Mouse (Mus musculus): ENCODE data around the gene Fto.

The Fto gene

GRCm38 (mm10) chr8:91563326-91563725, 250.0 kb downstream of the Fto start:
- DNase-seq (ENCODE audit: low spot score): no peak

GRCm38 (mm10) chr8:91565869-91566502, 252.7 kb downstream of the Fto start:
- DNase-seq (ENCODE audit: low spot score): peak; percentile 46

GRCm38 (mm10) chr8:91566503-91566869, 253.2 kb downstream of the Fto start:
- DNase-seq (ENCODE audit: low spot score): no peak

GRCm38 (mm10) chr8:91569874-91570273, 256.5 kb downstream of the Fto start:
- peak; percentile 20 for DNase-seq (ENCODE audit: low spot score)

GRCm38 (mm10) chr8:91570809-91571208, 257.5 kb downstream of the Fto start:
- no peak for DNase-seq (ENCODE audit: low spot score)

- no peak for DNase-seq (ENCODE audit: low spot score)
Observed at GRCm38 (mm10) chr8:91571978-91572377, 258.7 kb downstream of the Fto start.

GRCm38 (mm10) chr8:91572630-91573029, 259.3 kb downstream of the Fto start:
- no peak for DNase-seq (ENCODE audit: low spot score)

- peak; percentile 59 for DNase-seq (ENCODE audit: low spot score)
Observed at GRCm38 (mm10) chr8:91575576-91575975, 262.3 kb downstream of the Fto start.

GRCm38 (mm10) chr8:91576086-91576917, 263.0 kb downstream of the Fto start:
- peak; percentile 75 for DNase-seq (ENCODE audit: low spot score)

GRCm38 (mm10) chr8:91576918-91577241, 263.6 kb downstream of the Fto start:
- DNase-seq (ENCODE audit: low spot score): no peak

- no peak for DNase-seq (ENCODE audit: low spot score)
Observed at GRCm38 (mm10) chr8:91577605-91578004, 264.3 kb downstream of the Fto start.

GRCm38 (mm10) chr8:91584620-91585415, 271.5 kb downstream of the Fto start:
- no peak for DNase-seq (ENCODE audit: low spot score)

- peak; percentile 65 for DNase-seq (ENCODE audit: low spot score)
Observed at GRCm38 (mm10) chr8:91592436-91593105, 279.2 kb downstream of the Fto start.

GRCm38 (mm10) chr8:91593202-91593781, 280.0 kb downstream of the Fto start:
- DNase-seq (ENCODE audit: low spot score): no peak

GRCm38 (mm10) chr8:91599349-91599837, 286.1 kb downstream of the Fto start:
- no peak for DNase-seq (ENCODE audit: low spot score)

- DNase-seq (ENCODE audit: low spot score): no peak
Observed at GRCm38 (mm10) chr8:91603751-91604150, 290.4 kb downstream of the Fto start.

- DNase-seq (ENCODE audit: low spot score): no peak
Observed at GRCm38 (mm10) chr8:91605901-91606300, 292.6 kb downstream of the Fto start.

- no peak for DNase-seq (ENCODE audit: low spot score)
Observed at GRCm38 (mm10) chr8:91607091-91607490, 293.8 kb downstream of the Fto start.

- no peak for DNase-seq (ENCODE audit: low spot score)
Observed at GRCm38 (mm10) chr8:91611191-91611590, 297.9 kb downstream of the Fto start.

GRCm38 (mm10) chr8:91611723-91612362, 298.5 kb downstream of the Fto start:
- no peak for DNase-seq (ENCODE audit: low spot score)
